Mouse (Mus musculus): ENCODE results near the gene Optc. TPM values are rescaled to one million over a fixed set of nuclear protein-coding genes. Genes with fewer than 3 reads are reported as not detected.

The Optc gene
- total and polyA plus RNA-seq, 3 experiments: 0.27 to 0.53 TPM; not detected in 1

GRCm38 (mm10) chr1:133941904-133942303 lies 34.1 kb upstream of the Optc start:
- H3K9ac ChIP-seq (ENCODE audit: control insufficient read depth, low read depth, low read length, poor library complexity, severe bottlenecking): no peak overlapping the region
- H3K36me3 ChIP-seq (ENCODE audit: control insufficient read depth in 1 of 2, insufficient read depth in 2 of 2, low read length in 2 of 2): 0 out of 4 replicates have a peak, but pooled peaks cover 0 to 2% of the 10 kb centered on the region in 2 experiments
- no peaks in the 10 kb centered on the region for H3K79me2 ChIP-seq (ENCODE audit: control insufficient read depth, insufficient read depth, low read length, poor library complexity)
- H3K4me3 ChIP-seq (ENCODE audit: control insufficient read depth in 1 of 2, insufficient read depth in 1 of 2, low read depth in 2 of 2, low read length in 2 of 2): no peak overlapping the region
- H3K4me1 ChIP-seq (ENCODE audit: control insufficient read depth in 1 of 2, insufficient read depth in 2 of 2, low read length in 2 of 2): no peaks in the 10 kb centered on the region; a peak in 1 of 4 replicates
- TF ChIP-seq TBP (IDR thresholded peaks at IDR 0.05; ENCODE audit: low read depth, low read length): no peak
- no peak for TF ChIP-seq CHD1 (IDR thresholded peaks at IDR 0.05; ENCODE audit: low read depth, low read length)
- TF ChIP-seq MXI1 (IDR thresholded peaks at IDR 0.05; ENCODE audit: low read depth, low read length): no peak
- TF ChIP-seq TCF12 (IDR thresholded peaks at IDR 0.05; ENCODE audit: low read depth, low read length): no peak
- peaks cover 2 to 7% of the 10 kb centered on the region in 2 experiments; a peak in 3 of 4 replicates for H3K27me3 ChIP-seq (ENCODE audit: control insufficient read depth in 1 of 2, insufficient read depth in 2 of 2, low read length in 2 of 2)
- no peak for DNase-seq (ENCODE audit: low read depth, low spot score)
- no peak overlapping the region for H3K27ac ChIP-seq (ENCODE audit: control insufficient read depth, low read depth, low read length)
- no peaks in the 10 kb centered on the region for H3K9me3 ChIP-seq (replicated peaks; ENCODE audit: insufficient read depth, low read length)

GRCm38 (mm10) chr1:133941158-133941860 lies 33.5 kb upstream of the Optc start:
- no peak overlapping the region for H3K9ac ChIP-seq (ENCODE audit: control insufficient read depth, low read depth, low read length, poor library complexity, severe bottlenecking)
- no peak overlapping the region for H3K4me3 ChIP-seq (ENCODE audit: control insufficient read depth in 1 of 2, insufficient read depth in 1 of 2, low read depth in 2 of 2, low read length in 2 of 2)
- DNase-seq (ENCODE audit: low read depth, low spot score): no peak
- H3K79me2 ChIP-seq (ENCODE audit: control insufficient read depth, insufficient read depth, low read length, poor library complexity): no peaks in the 10 kb centered on the region
- TF ChIP-seq SIN3A (IDR thresholded peaks at IDR 0.05; ENCODE audit: low read length) (no peak), MAZ (IDR thresholded peaks at IDR 0.05; ENCODE audit: low read depth, low read length) (no peak), ZNF384 (IDR thresholded peaks at IDR 0.05; ENCODE audit: low read depth, low read length) (no peak), ZKSCAN1 (IDR thresholded peaks at IDR 0.05; ENCODE audit: low read depth, low read length) (no peak), NELFE (IDR thresholded peaks at IDR 0.05; ENCODE audit: low read depth, low read length) (no peak), ETS1 (IDR thresholded peaks at IDR 0.05; ENCODE audit: low read depth, low read length) (no peak), MYB (IDR thresholded peaks at IDR 0.05; ENCODE audit: low read depth, low read length) (no peak), BHLHE40 (IDR thresholded peaks at IDR 0.05; ENCODE audit: borderline replicate concordance, low read depth, low read length) (no peak), USF1 (IDR thresholded peaks at IDR 0.05; ENCODE audit: low read depth, low read length) (no peak), MXI1 (IDR thresholded peaks at IDR 0.05; ENCODE audit: low read depth, low read length) (no peak), ELF1 (IDR thresholded peaks at IDR 0.05; ENCODE audit: low read depth, low read length) (no peak), TAL1 (IDR thresholded peaks at IDR 0.05; ENCODE audit: low read length) (no peak)
- H3K9me3 ChIP-seq (replicated peaks; ENCODE audit: insufficient read depth, low read length): no peaks in the 10 kb centered on the region
- H3K27me3 ChIP-seq (ENCODE audit: control insufficient read depth in 1 of 2, insufficient read depth in 2 of 2, low read length in 2 of 2): peaks cover 2 to 7% of the 10 kb centered on the region in 2 experiments; a peak in 3 of 4 replicates
- H3K27ac ChIP-seq (ENCODE audit: control insufficient read depth, low read depth, low read length): no peak overlapping the region
- H3K36me3 ChIP-seq (ENCODE audit: control insufficient read depth in 1 of 2, insufficient read depth in 2 of 2, low read length in 2 of 2): 0 out of 4 replicates have a peak, but pooled peaks cover 0 to 2% of the 10 kb centered on the region in 2 experiments
- no peaks in the 10 kb centered on the region; a peak in 1 of 4 replicates for H3K4me1 ChIP-seq (ENCODE audit: control insufficient read depth in 1 of 2, insufficient read depth in 2 of 2, low read length in 2 of 2)
